29 mouse cellular contexts compared by ENCODE assay signal in the genomic region with DNA sequence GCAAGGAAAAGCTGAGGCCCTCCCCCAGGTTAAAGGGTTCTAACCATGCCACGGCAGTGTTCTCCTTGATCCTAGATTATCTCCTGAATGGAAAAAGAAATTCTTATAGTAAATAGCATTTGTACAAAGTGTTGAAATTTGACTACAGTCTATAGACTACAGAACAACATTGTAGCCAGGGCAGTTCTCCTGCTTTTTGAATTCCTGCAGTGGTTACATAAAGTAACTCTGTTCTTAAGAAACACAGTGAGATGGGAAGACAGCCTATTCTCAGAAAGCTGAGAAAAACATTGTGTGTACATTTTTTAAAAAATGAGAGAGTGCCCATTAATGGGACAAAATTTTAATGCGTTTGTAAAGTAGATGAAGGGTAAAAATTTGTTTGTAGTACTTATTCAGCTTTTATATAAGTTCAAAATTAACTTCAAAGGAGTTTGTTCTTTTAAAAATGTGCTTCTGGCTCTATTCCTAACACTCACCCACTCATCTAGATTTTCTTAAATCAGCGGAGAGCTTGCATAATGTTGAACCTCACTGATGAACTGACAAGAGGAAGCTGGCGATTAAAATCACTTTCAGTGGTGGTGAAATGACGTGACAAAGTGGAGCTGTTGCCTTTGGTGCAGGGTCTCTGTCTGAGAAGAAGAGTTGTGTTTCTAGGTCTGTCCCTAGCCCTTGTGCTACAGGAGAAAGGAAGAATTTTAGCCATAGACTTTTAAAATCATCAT. TPM values are rescaled to one million over a fixed set of nuclear protein-coding genes. Genes with fewer than 3 reads are reported as not detected.
DNase-seq lines count a peak whose midpoint lies in the region; ATAC-seq and TF ChIP-seq lines count a peak whose summit lies in the region.
"Had no signal": no experiment of that assay in that cellular context is flagged by ENCODE, and none has a peak within 500 bp of the region (broad histone marks: within the 10 kb centered on the region; RNA-seq: fewer than 3 reads in every experiment).

No protein-coding gene starts in this region.

- H3K36me3 ChIP-seq in lung, embryonic 16.5 days (ENCODE audit: control insufficient read depth, insufficient read depth, low read length) = no peaks in the 10 kb centered on the region
- H3K36me3 ChIP-seq in thymus, adult 2 months (ENCODE audit: control insufficient read depth, insufficient read depth, low read length) = no peaks in the 10 kb centered on the region
- H3K36me3 ChIP-seq: embryonic facial prominence, embryonic 15.5 days; heart, embryonic 15.5 days; lung, embryonic 15.5 days; midbrain, embryonic 10.5 days had no signal

- no peak overlapping the region for H3K4me2 ChIP-seq in lung, embryonic 16.5 days (ENCODE audit: low read depth, low read length)
- H3K4me2 ChIP-seq: embryonic facial prominence, embryonic 15.5 days; forebrain, embryonic 15.5 days; heart, embryonic 15.5 days; hindbrain, embryonic 14.5 days; lung, embryonic 15.5 days had no signal

- TF ChIP-seq CTCF in lung, adult 2 months (IDR thresholded peaks at IDR 0.05; ENCODE audit: insufficient read depth, low read length) = no peak
- no peak for TF ChIP-seq CTCF in cortical plate, adult 2 months (IDR thresholded peaks at IDR 0.05; ENCODE audit: extremely low read depth, insufficient read depth, low read length)
- no peak for TF ChIP-seq CTCF in thymus, adult 2 months (IDR thresholded peaks at IDR 0.05; ENCODE audit: borderline replicate concordance, control insufficient read depth, extremely low read depth, insufficient read depth, low read length, poor library complexity)

- no peak for DNase-seq in frontal cortex, postnatal 25 days (ENCODE audit: low spot score in 2 of 2)
- no peak for DNase-seq in lung, adult 2 months
- no peak for DNase-seq in thymus, adult 2 months
- DNase-seq: adrenal gland, postnatal 14 days; cerebellum, adult 8-10 months; cerebellum, postnatal 36 days; gastrocnemius, postnatal 36 days; heart, postnatal 36 days; kidney, adult 2 months; thymus, postnatal 36 days had no signal

- TF ChIP-seq POLR2A in lung, adult 2 months (IDR thresholded peaks at IDR 0.05; ENCODE audit: borderline replicate concordance, extremely low read depth, low read depth, low read length) = no peak
- no peak for TF ChIP-seq POLR2A in cortical plate, adult 2 months (IDR thresholded peaks at IDR 0.05; ENCODE audit: extremely low read depth, insufficient read depth, low read length)
- TF ChIP-seq POLR2A in thymus, adult 2 months (IDR thresholded peaks at IDR 0.05; ENCODE audit: control insufficient read depth, extremely low read depth, insufficient read depth, low read length, poor library complexity) = no peak

- H3K9ac ChIP-seq in lung, embryonic 16.5 days (ENCODE audit: low read length) = no peak overlapping the region
- H3K9ac ChIP-seq: embryonic facial prominence, embryonic 15.5 days; forebrain, embryonic 15.5 days; heart, embryonic 15.5 days; hindbrain, embryonic 14.5 days; liver, embryonic 14.5 days; lung, embryonic 15.5 days had no signal

- peaks cover 5% of the 10 kb centered on the region; the same call in 1 of the 2 replicates for H3K4me1 ChIP-seq in lung, embryonic 16.5 days (replicated peaks; ENCODE audit: control insufficient read depth, insufficient read depth, low read length)
- H3K4me1 ChIP-seq in lung, adult 2 months (ENCODE audit: control insufficient read depth, insufficient read depth, low read length) = peaks cover 3% of the 10 kb centered on the region; the same call in 1 of the 2 replicates
- peaks cover 13% of the 10 kb centered on the region for H3K4me1 ChIP-seq in cortical plate, adult 2 months (ENCODE audit: control insufficient read depth, insufficient read depth, low read length)
- H3K4me1 ChIP-seq in thymus, adult 2 months (replicated peaks; ENCODE audit: control insufficient read depth, insufficient read depth, low read length) = no peaks in the 10 kb centered on the region
- H3K4me1 ChIP-seq: embryonic facial prominence, embryonic 15.5 days; forebrain, embryonic 15.5 days had no signal

- no peaks in the 10 kb centered on the region for H3K9me3 ChIP-seq in lung, embryonic 16.5 days (ENCODE audit: control insufficient read depth, low read length)
- H3K9me3 ChIP-seq: embryonic facial prominence, embryonic 15.5 days; forebrain, embryonic 15.5 days; heart, embryonic 15.5 days; lung, embryonic 15.5 days; midbrain, embryonic 10.5 days had no signal

- peak overlapping the region; percentile 64 for H3K27ac ChIP-seq in lung, embryonic 16.5 days (ENCODE audit: low read length)
- peak overlapping the region; percentile 84; the same call in 1 of the 2 replicates for H3K27ac ChIP-seq in cortical plate, adult 2 months (ENCODE audit: insufficient read depth, low read length)
- no peak overlapping the region for H3K27ac ChIP-seq in thymus, adult 2 months (ENCODE audit: control insufficient read depth, insufficient read depth, low read length)
- H3K27ac ChIP-seq: forebrain, embryonic 15.5 days; heart, embryonic 15.5 days; hindbrain, embryonic 14.5 days; kidney, postnatal 0 days; liver, embryonic 14.5 days; lung, embryonic 15.5 days; midbrain, embryonic 10.5 days had no signal

- no peaks in the 10 kb centered on the region for H3K27me3 ChIP-seq in lung, embryonic 16.5 days (ENCODE audit: control insufficient read depth, insufficient read depth, low read depth, low read length)
- no peaks in the 10 kb centered on the region for H3K27me3 ChIP-seq in thymus, adult 2 months (ENCODE audit: control insufficient read depth, insufficient read depth, low read length)
- H3K27me3 ChIP-seq: embryonic facial prominence, embryonic 15.5 days; forebrain, embryonic 15.5 days; heart, embryonic 15.5 days; lung, embryonic 15.5 days had no signal

- ATAC-seq in frontal cortex, adult (ENCODE audit: low TSS enrichment) = peak; percentile 74
- peak; percentile 77 for ATAC-seq in lung, embryonic 16.5 days (ENCODE audit: low read depth)
- peak; percentile 60 for ATAC-seq in megakaryocyte progenitor cell, adult 5-6 weeks (replicated peaks; ENCODE audit: poor library complexity)
- ATAC-seq: forebrain, embryonic 15.5 days; inflammation-experienced regulatory T-cells, adult 6 months; midbrain, embryonic 16.5 days had no signal

- WGBS in lung, embryonic 16.5 days = 45% methylated on average over 5 of the region's 5 CpGs
- WGBS in lung, adult 2 months = 41% methylated on average over 5 of the region's 5 CpGs
- 64% methylated on average over 5 of the region's 5 CpGs for WGBS in thymus, adult 2 months

- no peak overlapping the region for H3K4me3 ChIP-seq in lung, embryonic 16.5 days (ENCODE audit: low read length)
- H3K4me3 ChIP-seq in lung, adult 2 months (replicated peaks; ENCODE audit: extremely low read depth, low read depth, low read length) = no peak overlapping the region
- H3K4me3 ChIP-seq in cortical plate, adult 2 months (ENCODE audit: insufficient read depth, low read length) = no peak overlapping the region
- no peak overlapping the region for H3K4me3 ChIP-seq in thymus, adult 2 months (ENCODE audit: control insufficient read depth, insufficient read depth, low read length)
- H3K4me3 ChIP-seq: embryonic facial prominence, embryonic 15.5 days; forebrain, embryonic 15.5 days; heart, embryonic 15.5 days; lung, embryonic 15.5 days; midbrain, embryonic 10.5 days; myocyte had no signal

RNA-seq across cellular contexts. Expression of a gene that starts 5.4 kb away (rescaled TPM):
- polyA plus RNA-seq in lung, embryonic 16.5 days (2015; fragmentation: Nextera tagmentation; extraction: Ambion mirVana) = 0.09 and 0.18 TPM in 2 replicates
- polyA plus RNA-seq in lung, adult 2 months (2012; rRNA removed) = not detected in 2 replicates
- 0.13 and 0.17 TPM in 2 replicates for polyA plus RNA-seq in cortical plate, adult 2 months (2012; rRNA removed)
- total RNA-seq in megakaryocyte progenitor cell, adult 5-6 weeks (2015) = not detected in 2 replicates
- total RNA-seq in megakaryocyte progenitor cell, adult 5-6 weeks (2017) = not detected in 2 replicates
- polyA plus RNA-seq in thymus, adult 2 months (2012; rRNA removed) = not detected in 2 replicates
- total RNA-seq: adrenal gland, postnatal 14 days; gastrocnemius, adult 18-20 months; gastrocnemius, postnatal 36 days; heart, postnatal 36 days had no signal
- polyA plus RNA-seq: embryonic facial prominence, embryonic 15.5 days; heart, embryonic 15.5 days; inflammation-experienced regulatory T-cells, adult 6 months; kidney, adult 2 months; kidney, postnatal 0 days; large intestine, adult 2 months; limb, embryonic 14.5 days; liver, embryonic 14.5 days; lung, embryonic 15.5 days; midbrain, embryonic 10.5 days; myocyte; testis, adult 2 months had no signal

RNA-seq across cellular contexts. Expression of a gene that starts 17.6 kb away (rescaled TPM):
- polyA plus RNA-seq in lung, embryonic 16.5 days (2015; fragmentation: Nextera tagmentation; extraction: Ambion mirVana) = 4.4 and 4.6 TPM in 2 replicates
- 2.3 and 2.5 TPM in 2 replicates for polyA plus RNA-seq in lung, adult 2 months (2012; rRNA removed)
- polyA plus RNA-seq in cortical plate, adult 2 months (2012; rRNA removed) = 9.7 and 10.8 TPM in 2 replicates
- 18.7 and 19.6 TPM in 2 replicates for total RNA-seq in megakaryocyte progenitor cell, adult 5-6 weeks (2015)
- 30.9 and 41.0 TPM in 2 replicates for total RNA-seq in megakaryocyte progenitor cell, adult 5-6 weeks (2017)
- 5.1 and 5.9 TPM in 2 replicates for polyA plus RNA-seq in thymus, adult 2 months (2012; rRNA removed)

RNA-seq across cellular contexts. Expression of a gene that starts 20.4 kb away (rescaled TPM):
- 20.3 and 21.5 TPM in 2 replicates for polyA plus RNA-seq in lung, embryonic 16.5 days (2015; fragmentation: Nextera tagmentation; extraction: Ambion mirVana)
- polyA plus RNA-seq in lung, adult 2 months (2012; rRNA removed) = 7.2 and 8.9 TPM in 2 replicates
- 31.9 and 32.8 TPM in 2 replicates for polyA plus RNA-seq in cortical plate, adult 2 months (2012; rRNA removed)
- total RNA-seq in megakaryocyte progenitor cell, adult 5-6 weeks (2015) = 14.6 and 16.7 TPM in 2 replicates
- 9.0 and 10.5 TPM in 2 replicates for total RNA-seq in megakaryocyte progenitor cell, adult 5-6 weeks (2017)
- 4.9 and 6.3 TPM in 2 replicates for polyA plus RNA-seq in thymus, adult 2 months (2012; rRNA removed)
